Mouse (Mus musculus) brown adipose tissue, adult 24 weeks (tissue): ENCODE results near the gene Ccer2. TPM values are rescaled to one million over a fixed set of nuclear protein-coding genes. Genes with fewer than 3 reads are reported as not detected.

Experiments
- H3K27ac ChIP-seq: fragments of 200-500 bp; replicated peaks from 2 replicates; pipeline ENCODE4 v1.5.1; 2012; ENCODE audit warnings: low read depth, mild to moderate bottlenecking, low read length
- H3K4me1 ChIP-seq: fragments of 200-500 bp; 2 replicates; pipeline ENCODE4 v1.6.1; 2012; ENCODE audit warnings: low read length, mixed read lengths; ENCODE audit not compliant: control insufficient read depth, insufficient read depth, insufficient read length
- H3K4me3 ChIP-seq: fragments of 200-500 bp; 2 replicates; pipeline ENCODE4 v1.5.1; 2012; ENCODE audit warnings: low read depth, mild to moderate bottlenecking, low read length, moderate library complexity; ENCODE audit not compliant: insufficient read depth
- polyA plus RNA-seq: library from polyadenylated mRNA; stranded (reverse); fragments of >200 nt; gene quantifications from 2 replicates; pipeline ENCODE4 v1.2.4, GENCODE M21; 2012; ENCODE audit not compliant: missing spikeins, insufficient read depth, insufficient read length

Ccer2 gene
- polyA plus RNA-seq, 1 experiment: not detected

GRCm38 (mm10) chr7:28771867-28772266 lies 15.9 kb downstream of the Ccer2 start:
- Histone ChIP-seq H3K4me1 (no peaks in the 10 kb centered on the region), H3K27ac (no peak overlapping the region), H3K4me3 (no peak overlapping the region)

DNA sequence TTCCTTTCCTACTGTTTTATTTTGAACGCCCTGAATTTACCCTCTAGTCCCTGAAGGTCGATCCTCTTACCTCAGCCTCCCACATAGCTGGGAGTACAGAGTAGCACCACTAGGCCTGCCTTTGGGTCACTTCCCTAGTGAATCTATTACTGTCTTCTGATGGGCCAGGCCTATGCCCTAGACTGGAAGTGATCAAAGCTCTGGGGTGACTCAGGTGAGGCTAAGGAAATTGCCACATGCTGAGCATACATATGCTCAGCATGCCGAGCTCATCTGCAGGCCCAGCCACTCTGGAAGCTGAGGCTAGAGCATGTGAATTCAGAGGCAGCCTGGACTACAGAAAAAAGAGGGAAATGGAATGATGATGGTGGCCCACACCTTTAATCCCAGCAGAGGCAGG lies 17.2 kb downstream of the Ccer2 start:
- H3K27ac ChIP-seq: no peak overlapping the region

GRCm38 (mm10) chr7:28774164-28774563 lies 18.2 kb downstream of the Ccer2 start:
- Histone ChIP-seq H3K4me1 (0 out of 2 replicates have a peak, but pooled peaks cover 2% of the 10 kb centered on the region), H3K27ac (no peak overlapping the region), H3K4me3 (no peak overlapping the region)

More for the DNA sequence above, 17.2 kb downstream of the Ccer2 start:
- Histone ChIP-seq H3K4me3 (no peak overlapping the region), H3K4me1 (no peaks in the 10 kb centered on the region)

GRCm38 (mm10) chr7:28775129-28775528 lies 19.2 kb downstream of the Ccer2 start:
- no peak overlapping the region for H3K27ac ChIP-seq
- no peak overlapping the region for H3K4me3 ChIP-seq
- 0 out of 2 replicates have a peak, but pooled peaks cover 2% of the 10 kb centered on the region for H3K4me1 ChIP-seq

DNA sequence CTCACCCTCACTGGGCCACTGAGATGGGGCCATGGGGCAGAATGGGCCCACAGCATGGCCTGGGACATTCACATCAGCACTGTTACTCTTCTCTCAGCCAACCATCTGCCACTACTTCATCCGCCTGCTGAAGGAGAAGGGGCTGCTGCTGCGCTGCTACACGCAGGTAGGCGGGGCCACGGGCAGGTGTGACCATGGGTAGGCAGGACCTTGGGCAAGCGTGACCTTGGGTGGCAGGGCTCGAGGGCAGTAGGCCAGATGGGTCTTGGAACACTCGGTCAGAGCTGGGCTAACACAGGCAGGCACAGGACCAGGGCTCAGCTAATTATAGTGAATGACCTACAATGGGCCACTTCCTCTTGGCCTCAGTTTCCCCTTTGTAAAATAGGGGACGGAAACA lies 22.9 kb downstream of the Ccer2 start:
- Histone ChIP-seq H3K27ac (no peak overlapping the region), H3K4me1 (0 out of 2 replicates have a peak, but pooled peaks cover 2% of the 10 kb centered on the region), H3K4me3 (no peak overlapping the region)

- Histone ChIP-seq H3K4me3 (no peak overlapping the region), H3K4me1 (0 out of 2 replicates have a peak, but pooled peaks cover 2% of the 10 kb centered on the region), H3K27ac (peak overlapping the region; percentile 6; the same call in 1 of the 2 replicates)
Measured at GRCm38 (mm10) chr7:28780067-28780658, 24.2 kb downstream of the Ccer2 start.

GRCm38 (mm10) chr7:28780857-28781256 lies 24.9 kb downstream of the Ccer2 start:
- H3K27ac ChIP-seq: no peak overlapping the region
- 0 out of 2 replicates have a peak, but pooled peaks cover 2% of the 10 kb centered on the region for H3K4me1 ChIP-seq
- no peak overlapping the region for H3K4me3 ChIP-seq

DNA sequence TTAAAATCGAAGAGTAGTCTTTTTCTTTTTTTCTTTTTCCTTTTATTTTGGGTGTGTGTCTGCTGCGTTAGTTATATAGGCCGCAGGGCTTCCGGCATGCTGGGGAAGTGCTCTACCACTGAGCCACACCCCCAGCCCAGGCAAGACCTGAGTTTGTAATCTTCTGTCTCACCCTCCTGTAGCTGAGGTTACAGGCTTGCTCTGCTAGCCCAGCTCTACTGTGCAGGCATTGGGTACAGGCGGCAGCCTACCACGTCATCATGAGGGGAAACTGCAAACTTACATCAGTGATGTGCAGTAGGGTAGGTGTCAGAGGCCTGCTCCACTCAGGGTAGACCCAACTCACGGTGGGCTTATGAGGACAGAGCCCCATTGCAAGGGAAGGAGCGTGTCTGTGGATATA lies 25.3 kb downstream of the Ccer2 start:
- H3K27ac ChIP-seq: no peak overlapping the region

DNA sequence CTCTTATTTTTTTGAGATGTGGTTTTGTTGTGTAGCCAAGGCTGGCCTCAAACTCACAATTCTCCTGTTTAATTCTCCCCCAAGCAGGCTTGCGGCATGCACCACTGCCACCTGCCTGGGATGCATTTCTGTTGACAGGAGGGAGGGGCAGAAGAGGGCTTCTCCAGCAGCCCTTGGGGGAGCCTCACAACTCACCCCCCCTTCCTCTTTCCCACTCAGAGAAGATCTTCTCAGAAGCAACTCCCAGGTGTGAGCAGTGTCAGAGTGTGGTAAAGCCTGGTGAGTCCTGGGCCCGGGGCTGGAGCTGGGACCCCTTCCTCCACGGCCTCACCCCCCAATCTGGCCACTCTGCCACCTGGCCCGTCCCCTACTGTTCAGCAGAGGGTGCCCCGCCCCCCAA lies 29.2 kb downstream of the Ccer2 start:
- no peak overlapping the region for H3K27ac ChIP-seq
- H3K4me1 ChIP-seq: 0 out of 2 replicates have a peak, but pooled peaks cover 5% of the 10 kb centered on the region
- no peak overlapping the region for H3K4me3 ChIP-seq

More for the DNA sequence above, 25.3 kb downstream of the Ccer2 start:
- no peak overlapping the region for H3K4me3 ChIP-seq
- 0 out of 2 replicates have a peak, but pooled peaks cover 3% of the 10 kb centered on the region for H3K4me1 ChIP-seq

DNA sequence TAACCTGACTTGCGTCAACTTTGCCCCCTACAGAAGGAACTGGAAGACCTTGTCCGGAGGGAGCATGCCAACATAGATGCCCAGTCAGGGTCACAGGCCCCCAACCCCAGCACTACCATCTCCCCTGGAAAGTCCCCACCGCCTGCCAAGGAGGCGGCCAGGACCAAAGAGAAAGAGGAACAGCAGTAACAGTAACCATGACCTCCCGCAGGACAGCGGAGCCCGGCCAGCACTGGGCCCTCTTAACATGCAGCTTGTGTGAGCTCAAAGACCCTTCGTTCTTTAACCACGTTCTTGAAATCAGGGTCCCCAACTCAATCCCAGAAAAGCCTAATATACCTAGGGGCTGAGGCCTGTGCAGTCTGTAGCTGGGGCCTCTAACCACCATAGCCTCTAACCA lies 31.9 kb downstream of the Ccer2 start:
- Histone ChIP-seq H3K27ac (no peak overlapping the region), H3K4me3 (no peak overlapping the region), H3K4me1 (0 out of 2 replicates have a peak, but pooled peaks cover 5% of the 10 kb centered on the region)

DNA sequence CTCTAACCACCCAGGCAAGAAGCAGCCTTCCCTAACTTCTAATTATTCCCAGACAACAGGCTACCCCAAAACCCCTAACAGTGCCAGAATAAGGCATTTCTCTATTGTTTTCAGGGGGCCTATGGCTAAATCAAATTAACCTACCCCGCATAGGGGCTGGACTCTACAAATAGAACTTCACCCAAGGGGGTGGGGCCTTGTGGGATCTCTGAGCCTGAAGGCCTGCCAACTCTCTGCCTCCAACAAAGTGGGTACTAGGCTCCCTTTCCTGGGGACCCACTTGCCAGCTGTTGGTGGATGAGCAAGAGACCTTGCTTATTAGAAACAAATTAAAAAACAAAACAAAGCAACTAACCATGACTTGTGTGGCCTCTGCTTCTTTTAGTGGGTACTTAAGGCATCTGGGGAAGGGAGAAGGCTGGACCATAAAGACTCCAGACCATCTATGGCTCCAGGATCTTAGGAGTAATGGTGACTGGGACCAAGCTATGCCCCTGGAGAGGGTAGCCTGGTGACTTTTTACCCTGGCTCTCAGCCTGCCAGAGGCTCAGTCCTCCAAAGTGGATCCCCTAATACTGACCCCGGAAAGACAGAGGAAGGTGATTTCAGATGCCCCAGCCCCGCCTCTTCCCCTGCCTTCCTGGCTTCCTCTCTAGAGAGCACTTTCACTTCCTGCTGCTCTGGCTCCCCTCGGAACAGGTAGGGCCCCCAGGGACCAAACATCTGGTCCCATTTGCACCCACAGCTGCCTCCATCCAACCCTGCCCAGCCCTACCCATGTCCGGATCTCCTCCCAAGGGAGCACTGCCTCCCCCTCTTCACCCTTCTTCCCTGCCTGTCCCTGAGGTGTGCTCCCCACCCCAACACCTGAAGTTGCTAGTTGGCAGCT lies 32.6 kb downstream of the Ccer2 start, which contains the start of gene Rinl:
Rinl (plus strand) TSS at position 663 of the 889 bp plus-strand sequence.
- Histone ChIP-seq H3K4me1 (0 out of 2 replicates have a peak, but pooled peaks cover 5% of the 10 kb centered on the region), H3K27ac (no peak within 1 kb of the TSS; the same call in 1 of the 2 replicates), H3K4me3 (no peak within 1 kb of the TSS)

DNA sequence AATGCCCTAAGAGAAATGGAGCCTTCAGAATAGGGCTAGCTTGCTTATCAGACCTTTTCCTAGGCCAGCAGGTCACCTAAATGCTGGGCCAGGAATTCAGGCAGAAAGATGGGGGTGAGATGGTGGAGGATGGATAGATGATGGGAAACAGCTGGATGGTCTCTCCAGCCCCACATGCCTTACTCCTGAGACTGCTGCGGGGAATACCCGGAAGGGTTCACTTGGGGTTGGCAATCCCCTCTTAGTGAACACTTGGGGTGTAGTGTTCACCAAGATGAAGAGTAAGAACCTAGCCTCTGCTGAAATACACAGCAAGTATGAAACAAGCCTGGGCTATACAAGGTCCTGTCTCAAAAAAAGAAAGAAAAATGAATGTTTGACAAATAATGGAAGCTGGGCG lies 33.3 kb downstream of the Ccer2 start:
- Histone ChIP-seq H3K27ac (no peak overlapping the region; the same call in 1 of the 2 replicates), H3K4me3 (no peak overlapping the region), H3K4me1 (0 out of 2 replicates have a peak, but pooled peaks cover 5% of the 10 kb centered on the region)

GRCm38 (mm10) chr7:28790066-28790806 lies 34.3 kb downstream of the Ccer2 start:
- Histone ChIP-seq H3K4me3 (no peak overlapping the region), H3K27ac (no peak overlapping the region), H3K4me1 (0 out of 2 replicates have a peak, but pooled peaks cover 5% of the 10 kb centered on the region)

DNA sequence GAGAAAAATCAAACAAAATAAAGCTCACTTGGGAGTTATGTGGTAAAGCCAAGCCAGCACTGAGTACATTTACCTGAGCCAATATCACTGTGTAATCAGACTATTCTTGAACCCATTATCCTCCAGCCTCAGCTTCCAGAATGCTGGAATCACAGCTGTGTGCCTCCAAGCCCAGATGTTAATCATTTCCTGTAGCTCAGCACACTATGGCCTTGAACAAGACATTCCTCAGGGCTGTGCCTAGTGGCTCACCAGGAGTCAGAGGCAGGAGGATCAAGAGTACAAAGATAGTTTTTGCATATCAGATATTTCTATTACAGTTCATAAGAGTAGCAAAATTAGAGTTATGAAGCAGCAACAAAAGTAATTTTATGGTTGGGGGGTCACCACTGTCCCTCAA lies 35.7 kb downstream of the Ccer2 start:
- H3K27ac ChIP-seq: no peak overlapping the region
- H3K4me3 ChIP-seq: no peak overlapping the region
- peaks cover 5% of the 10 kb centered on the region; the same call in 1 of the 2 replicates for H3K4me1 ChIP-seq
